Mouse (Mus musculus): ENCODE measurements around the gene Cnih3. TPM values are rescaled to one million over a fixed set of nuclear protein-coding genes. Genes with fewer than 3 reads are reported as not detected.

The Cnih3 gene
- polyA plus RNA-seq, 1 experiment, result 0.07 TPM

GRCm38 (mm10) chr1:181314301-181314700 is 38.1 kb upstream of the Cnih3 start:
- TF ChIP-seq FOSL1 (IDR thresholded peaks at IDR 0.05; ENCODE audit: insufficient read depth, low read length, poor library complexity, severe bottlenecking) (no peak), MYOD1 (IDR thresholded peaks at IDR 0.05; ENCODE audit: control insufficient read depth, insufficient read length, low read depth) (no peak), CEBPB (IDR thresholded peaks at IDR 0.05; ENCODE audit: low read depth) (no peak), USF1 (IDR thresholded peaks at IDR 0.05; ENCODE audit: low read depth) (no peak), CTCF (IDR thresholded peaks at IDR 0.05; ENCODE audit: control insufficient read depth, insufficient read depth, insufficient read length) (no peak), MAX (IDR thresholded peaks at IDR 0.05) (no peak), MYOG (IDR thresholded peaks at IDR 0.05; ENCODE audit: control insufficient read depth, extremely low read depth, insufficient read length) (no peak)
- no peaks in the 10 kb centered on the region for H3K27me3 ChIP-seq (ENCODE audit: control insufficient read depth, insufficient read depth, insufficient read length)
- no peaks in the 10 kb centered on the region for H3K79me2 ChIP-seq (ENCODE audit: control insufficient read depth, insufficient read depth)
- H3K36me3 ChIP-seq (ENCODE audit: control insufficient read depth, insufficient read depth), result no peaks in the 10 kb centered on the region
- H3ac ChIP-seq (ENCODE audit: control insufficient read depth, insufficient read length, low read depth), result no peak overlapping the region
- H3K79me3 ChIP-seq (ENCODE audit: low read depth), result no peaks in the 10 kb centered on the region
- H3K4me3 ChIP-seq (ENCODE audit: insufficient read depth, poor library complexity, severe bottlenecking), result no peak overlapping the region

GRCm38 (mm10) chr1:181315350-181315749 is 37.1 kb upstream of the Cnih3 start:
- Histone ChIP-seq H3ac (ENCODE audit: control insufficient read depth, insufficient read length, low read depth) (no peak overlapping the region), H3K27me3 (ENCODE audit: control insufficient read depth, insufficient read depth, insufficient read length) (no peaks in the 10 kb centered on the region), H3K36me3 (ENCODE audit: control insufficient read depth, insufficient read depth) (no peaks in the 10 kb centered on the region), H3K79me2 (ENCODE audit: control insufficient read depth, insufficient read depth) (no peaks in the 10 kb centered on the region), H3K4me3 (ENCODE audit: insufficient read depth, poor library complexity, severe bottlenecking) (no peak overlapping the region), H3K79me3 (ENCODE audit: low read depth) (no peaks in the 10 kb centered on the region)
- no peak for TF ChIP-seq MAX (IDR thresholded peaks at IDR 0.05)
- no peak for TF ChIP-seq MYOD1 (IDR thresholded peaks at IDR 0.05; ENCODE audit: control insufficient read depth, insufficient read length, low read depth)
- no peak for TF ChIP-seq CEBPB (IDR thresholded peaks at IDR 0.05; ENCODE audit: low read depth)
- TF ChIP-seq USF1 (IDR thresholded peaks at IDR 0.05; ENCODE audit: low read depth), result no peak
- no peak for TF ChIP-seq MYOG (IDR thresholded peaks at IDR 0.05; ENCODE audit: control insufficient read depth, extremely low read depth, insufficient read length)
- TF ChIP-seq FOSL1 (IDR thresholded peaks at IDR 0.05; ENCODE audit: insufficient read depth, low read length, poor library complexity, severe bottlenecking), result no peak
- no peak for TF ChIP-seq CTCF (IDR thresholded peaks at IDR 0.05; ENCODE audit: control insufficient read depth, insufficient read depth, insufficient read length)

GRCm38 (mm10) chr1:181316571-181316970 is 35.9 kb upstream of the Cnih3 start:
- no peaks in the 10 kb centered on the region for H3K79me3 ChIP-seq (ENCODE audit: low read depth)
- no peak overlapping the region for H3K4me3 ChIP-seq (ENCODE audit: insufficient read depth, poor library complexity, severe bottlenecking)
- TF ChIP-seq MAX (IDR thresholded peaks at IDR 0.05) (no peak), CTCF (IDR thresholded peaks at IDR 0.05; ENCODE audit: control insufficient read depth, insufficient read depth, insufficient read length) (no peak), USF1 (IDR thresholded peaks at IDR 0.05; ENCODE audit: low read depth) (no peak), CEBPB (IDR thresholded peaks at IDR 0.05; ENCODE audit: low read depth) (no peak), FOSL1 (IDR thresholded peaks at IDR 0.05; ENCODE audit: insufficient read depth, low read length, poor library complexity, severe bottlenecking) (no peak), MYOD1 (IDR thresholded peaks at IDR 0.05; ENCODE audit: control insufficient read depth, insufficient read length, low read depth) (no peak), MYOG (IDR thresholded peaks at IDR 0.05; ENCODE audit: control insufficient read depth, extremely low read depth, insufficient read length) (no peak)
- H3K27me3 ChIP-seq (ENCODE audit: control insufficient read depth, insufficient read depth, insufficient read length), result no peaks in the 10 kb centered on the region
- H3K36me3 ChIP-seq (ENCODE audit: control insufficient read depth, insufficient read depth), result no peaks in the 10 kb centered on the region
- H3K79me2 ChIP-seq (ENCODE audit: control insufficient read depth, insufficient read depth), result no peaks in the 10 kb centered on the region
- no peak overlapping the region for H3ac ChIP-seq (ENCODE audit: control insufficient read depth, insufficient read length, low read depth)

- Histone ChIP-seq H3ac (ENCODE audit: control insufficient read depth, insufficient read length, low read depth) (no peak overlapping the region), H3K36me3 (ENCODE audit: control insufficient read depth, insufficient read depth) (no peaks in the 10 kb centered on the region), H3K79me3 (ENCODE audit: low read depth) (no peaks in the 10 kb centered on the region), H3K79me2 (ENCODE audit: control insufficient read depth, insufficient read depth) (no peaks in the 10 kb centered on the region), H3K27me3 (ENCODE audit: control insufficient read depth, insufficient read depth, insufficient read length) (no peaks in the 10 kb centered on the region), H3K4me3 (ENCODE audit: insufficient read depth, poor library complexity, severe bottlenecking) (no peak overlapping the region)
- TF ChIP-seq CEBPB (IDR thresholded peaks at IDR 0.05; ENCODE audit: low read depth) (no peak), USF1 (IDR thresholded peaks at IDR 0.05; ENCODE audit: low read depth) (no peak), FOSL1 (IDR thresholded peaks at IDR 0.05; ENCODE audit: insufficient read depth, low read length, poor library complexity, severe bottlenecking) (no peak), MYOD1 (IDR thresholded peaks at IDR 0.05; ENCODE audit: control insufficient read depth, insufficient read length, low read depth) (no peak), CTCF (IDR thresholded peaks at IDR 0.05; ENCODE audit: control insufficient read depth, insufficient read depth, insufficient read length) (no peak), MAX (IDR thresholded peaks at IDR 0.05) (no peak), MYOG (IDR thresholded peaks at IDR 0.05; ENCODE audit: control insufficient read depth, extremely low read depth, insufficient read length) (no peak)
Observed at GRCm38 (mm10) chr1:181319466-181319865, 33.0 kb upstream of the Cnih3 start.

DNA sequence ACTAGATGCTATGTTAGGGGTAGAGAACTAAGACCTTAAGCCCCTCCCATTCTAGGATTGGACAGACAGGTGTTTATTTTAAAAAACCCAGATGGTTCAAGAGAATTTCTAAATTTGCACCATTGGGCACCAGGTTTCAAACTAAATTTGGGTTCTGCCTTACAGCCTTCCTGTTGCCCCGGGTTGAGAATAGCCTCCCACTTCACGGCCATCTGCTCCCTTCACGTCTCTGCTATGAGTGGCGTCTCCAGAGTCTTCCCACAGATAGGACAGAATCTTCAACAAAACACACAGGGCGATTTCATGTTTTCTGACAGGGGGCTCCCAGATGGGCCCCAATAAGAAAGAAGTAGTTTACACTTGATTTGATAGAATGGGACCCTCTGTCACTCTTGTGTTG is 31.3 kb upstream of the Cnih3 start:
- no peaks in the 10 kb centered on the region for H3K79me3 ChIP-seq (ENCODE audit: low read depth)
- H3K36me3 ChIP-seq (ENCODE audit: control insufficient read depth, insufficient read depth), result no peaks in the 10 kb centered on the region
- no peaks in the 10 kb centered on the region for H3K79me2 ChIP-seq (ENCODE audit: control insufficient read depth, insufficient read depth)
- no peak overlapping the region for H3ac ChIP-seq (ENCODE audit: control insufficient read depth, insufficient read length, low read depth)
- TF ChIP-seq CEBPB (IDR thresholded peaks at IDR 0.05; ENCODE audit: low read depth), result no peak
- TF ChIP-seq MAX (IDR thresholded peaks at IDR 0.05), result no peak
- no peak for TF ChIP-seq CTCF (IDR thresholded peaks at IDR 0.05; ENCODE audit: control insufficient read depth, insufficient read depth, insufficient read length)
- TF ChIP-seq FOSL1 (IDR thresholded peaks at IDR 0.05; ENCODE audit: insufficient read depth, low read length, poor library complexity, severe bottlenecking), result no peak
- TF ChIP-seq MYOG (IDR thresholded peaks at IDR 0.05; ENCODE audit: control insufficient read depth, extremely low read depth, insufficient read length), result no peak
- TF ChIP-seq USF1 (IDR thresholded peaks at IDR 0.05; ENCODE audit: low read depth), result no peak
- TF ChIP-seq MYOD1 (IDR thresholded peaks at IDR 0.05; ENCODE audit: control insufficient read depth, insufficient read length, low read depth), result no peak
- H3K4me3 ChIP-seq (ENCODE audit: insufficient read depth, poor library complexity, severe bottlenecking), result no peak overlapping the region
- no peaks in the 10 kb centered on the region for H3K27me3 ChIP-seq (ENCODE audit: control insufficient read depth, insufficient read depth, insufficient read length)

GRCm38 (mm10) chr1:181323134-181323533 is 29.3 kb upstream of the Cnih3 start:
- H3K79me2 ChIP-seq (ENCODE audit: control insufficient read depth, insufficient read depth), result no peaks in the 10 kb centered on the region
- no peak overlapping the region for H3K4me3 ChIP-seq (ENCODE audit: insufficient read depth, poor library complexity, severe bottlenecking)
- TF ChIP-seq MYOG (IDR thresholded peaks at IDR 0.05; ENCODE audit: control insufficient read depth, extremely low read depth, insufficient read length), result no peak
- no peak for TF ChIP-seq MYOD1 (IDR thresholded peaks at IDR 0.05; ENCODE audit: control insufficient read depth, insufficient read length, low read depth)
- no peak for TF ChIP-seq MAX (IDR thresholded peaks at IDR 0.05)
- TF ChIP-seq USF1 (IDR thresholded peaks at IDR 0.05; ENCODE audit: low read depth), result no peak
- TF ChIP-seq FOSL1 (IDR thresholded peaks at IDR 0.05; ENCODE audit: insufficient read depth, low read length, poor library complexity, severe bottlenecking), result no peak
- TF ChIP-seq CTCF (IDR thresholded peaks at IDR 0.05; ENCODE audit: control insufficient read depth, insufficient read depth, insufficient read length), result no peak
- TF ChIP-seq CEBPB (IDR thresholded peaks at IDR 0.05; ENCODE audit: low read depth), result no peak
- no peaks in the 10 kb centered on the region for H3K79me3 ChIP-seq (ENCODE audit: low read depth)
- no peaks in the 10 kb centered on the region for H3K27me3 ChIP-seq (ENCODE audit: control insufficient read depth, insufficient read depth, insufficient read length)
- no peaks in the 10 kb centered on the region for H3K36me3 ChIP-seq (ENCODE audit: control insufficient read depth, insufficient read depth)
- H3ac ChIP-seq (ENCODE audit: control insufficient read depth, insufficient read length, low read depth), result no peak overlapping the region
